Mouse (Mus musculus) midbrain, embryonic 15.5 days (tissue): Measurements from ENCODE around the gene Ccsap. TPM values are rescaled to one million over a fixed set of nuclear protein-coding genes. Genes with fewer than 3 reads are reported as not detected.

ENCODE experiments used
- ATAC-seq: fragments of 200-750 bp; cut with Nextera tagmentation; replicated peaks from 2 replicates; pipeline ENCODE4 v1.8.0; 2017; ENCODE audit warnings: moderate TSS enrichment
- H3K27ac ChIP-seq: fragments of 300-500 bp; sonication (generic); 2 replicates; pipeline ENCODE4 v1.5.1; 2015; ENCODE audit warnings: mild to moderate bottlenecking, inconsistent platforms
- H3K27me3 ChIP-seq: fragments of 300-500 bp; sonication (generic); replicated peaks from 2 replicates; pipeline ENCODE4 v1.6.1; 2015; ENCODE audit warnings: inconsistent platforms
- H3K36me3 ChIP-seq: fragments of 300-500 bp; sonication (generic); replicated peaks from 2 replicates; pipeline ENCODE4 v1.6.1; 2015; ENCODE audit warnings: inconsistent platforms
- H3K4me1 ChIP-seq: fragments of 300-500 bp; sonication (generic); 2 replicates; pipeline ENCODE4 v1.6.1; 2015; ENCODE audit warnings: inconsistent platforms
- H3K4me2 ChIP-seq: fragments of 300-500 bp; sonication (generic); 2 replicates; pipeline ENCODE4 v1.6.1; 2015; ENCODE audit warnings: inconsistent platforms, mild to moderate bottlenecking, moderate library complexity
- H3K4me3 ChIP-seq: fragments of 300-500 bp; sonication (generic); 2 replicates; pipeline ENCODE4 v1.5.1; 2015; ENCODE audit warnings: mild to moderate bottlenecking, inconsistent platforms
- H3K9ac ChIP-seq: fragments of 300-500 bp; sonication (generic); 2 replicates; pipeline ENCODE4 v1.6.1; 2015; ENCODE audit warnings: mild to moderate bottlenecking, inconsistent platforms
- H3K9me3 ChIP-seq: fragments of 300-500 bp; sonication (generic); 2 replicates; pipeline ENCODE4 v1.6.1; 2016; ENCODE audit warnings: inconsistent platforms
- WGBS: fragments of 180-500 bp; shearing (Covaris S2); methylation state at CpG from one replicate; pipeline ENCODE4 v1.1.7; 2015; ENCODE audit warnings: mixed read lengths; 5-methylcytosine and 5-hydroxymethylcytosine counted together
- polyA plus RNA-seq: library from polyadenylated mRNA; unstranded; fragments of >200 nt; fragmentation: Nextera tagmentation; extraction: Ambion mirVana; gene quantifications from 2 replicates; pipeline ENCODE4 v1.2.1, GENCODE M21; 2015

Ccsap gene
- polyA plus RNA-seq, 1 experiment from 2014 or later, result 5.4 TPM

DNA sequence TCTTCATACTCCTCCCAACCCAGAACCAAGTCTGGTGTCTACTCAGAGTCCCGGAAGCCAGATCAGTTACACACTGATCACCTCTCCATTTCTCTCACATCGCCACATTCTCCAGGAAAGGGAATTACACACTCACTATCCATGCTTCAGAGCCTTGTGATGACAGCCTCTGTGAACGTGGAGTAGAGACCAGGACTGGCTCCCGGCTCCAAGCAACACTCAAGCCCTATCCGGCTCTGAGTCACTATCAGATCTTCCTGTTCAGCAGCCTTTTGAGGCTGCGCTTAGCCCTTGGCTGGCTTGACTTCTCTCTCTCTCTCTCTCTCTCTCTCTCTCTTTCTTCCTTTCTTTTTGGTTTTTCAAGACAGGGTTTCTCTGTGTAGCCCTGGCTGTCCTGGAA lies 13.4 kb upstream of the Ccsap start:
- Histone ChIP-seq H3K27me3 (no peaks in the 10 kb centered on the region), H3K4me2 (no peak overlapping the region), H3K36me3 (no peaks in the 10 kb centered on the region), H3K9ac (no peak overlapping the region), H3K4me1 (no peaks in the 10 kb centered on the region), H3K27ac (no peak overlapping the region), H3K9me3 (no peaks in the 10 kb centered on the region), H3K4me3 (no peak overlapping the region)
- ATAC-seq, result no peak
- WGBS, result 85% methylated on average over 6 of the region's 6 CpGs

DNA sequence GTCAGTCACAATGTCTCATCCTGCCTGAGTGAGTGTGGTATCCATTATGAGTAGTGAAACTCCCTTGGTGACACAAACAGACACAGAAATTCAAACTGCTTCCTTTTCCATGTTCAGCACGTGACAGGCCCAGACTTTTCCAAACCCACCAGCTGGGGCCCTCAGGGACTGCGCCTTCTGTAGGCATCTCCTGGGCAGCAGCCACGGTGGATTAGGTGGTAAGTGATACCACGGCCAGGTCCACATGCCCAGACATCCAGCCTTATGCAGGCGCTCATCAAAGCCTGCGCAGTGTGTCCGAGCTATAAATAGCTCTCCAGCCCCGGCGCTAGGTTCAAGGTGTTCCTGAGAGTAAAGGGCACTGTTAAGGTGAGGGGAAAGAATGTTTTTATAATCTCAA lies 12.0 kb upstream of the Ccsap start:
- no peak overlapping the region for H3K4me2 ChIP-seq
- WGBS, result 80% methylated on average over 9 of the region's 9 CpGs
- H3K4me3 ChIP-seq, result no peak overlapping the region
- H3K9ac ChIP-seq, result no peak overlapping the region
- no peaks in the 10 kb centered on the region for H3K27me3 ChIP-seq
- H3K36me3 ChIP-seq, result no peaks in the 10 kb centered on the region
- ATAC-seq, result no peak
- no peak overlapping the region for H3K27ac ChIP-seq
- no peaks in the 10 kb centered on the region for H3K4me1 ChIP-seq
- H3K9me3 ChIP-seq, result no peaks in the 10 kb centered on the region

DNA sequence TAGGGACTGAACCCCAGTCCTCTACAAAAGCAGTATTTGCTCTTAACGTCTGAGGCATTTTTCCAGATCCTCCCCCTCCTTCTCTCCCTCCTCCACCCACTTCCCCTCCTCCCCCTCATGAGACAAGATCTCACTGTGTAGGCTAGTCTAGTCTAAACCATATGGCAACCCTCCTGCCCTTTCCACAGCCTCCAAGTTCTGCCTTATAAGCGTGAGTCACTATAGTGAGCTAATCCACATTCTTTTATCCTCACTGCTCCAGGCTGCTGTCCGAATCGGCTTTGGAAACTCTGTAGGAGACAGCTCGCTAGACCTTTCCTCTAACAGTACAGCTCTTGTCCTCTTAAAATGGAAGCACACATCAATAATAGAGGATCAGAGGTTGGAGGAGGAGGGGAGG lies 7.0 kb upstream of the Ccsap start:
- no peak overlapping the region for H3K27ac ChIP-seq
- H3K36me3 ChIP-seq, result no peaks in the 10 kb centered on the region
- 0 out of 2 replicates have a peak, but pooled peaks cover 4% of the 10 kb centered on the region for H3K27me3 ChIP-seq
- WGBS, result 23% methylated on average over 5 of the region's 5 CpGs
- no peak overlapping the region for H3K9ac ChIP-seq
- H3K4me2 ChIP-seq, result no peak overlapping the region
- no peaks in the 10 kb centered on the region for H3K9me3 ChIP-seq
- H3K4me3 ChIP-seq, result no peak overlapping the region
- peaks cover 4% of the 10 kb centered on the region for H3K4me1 ChIP-seq
- ATAC-seq, result no peak

DNA sequence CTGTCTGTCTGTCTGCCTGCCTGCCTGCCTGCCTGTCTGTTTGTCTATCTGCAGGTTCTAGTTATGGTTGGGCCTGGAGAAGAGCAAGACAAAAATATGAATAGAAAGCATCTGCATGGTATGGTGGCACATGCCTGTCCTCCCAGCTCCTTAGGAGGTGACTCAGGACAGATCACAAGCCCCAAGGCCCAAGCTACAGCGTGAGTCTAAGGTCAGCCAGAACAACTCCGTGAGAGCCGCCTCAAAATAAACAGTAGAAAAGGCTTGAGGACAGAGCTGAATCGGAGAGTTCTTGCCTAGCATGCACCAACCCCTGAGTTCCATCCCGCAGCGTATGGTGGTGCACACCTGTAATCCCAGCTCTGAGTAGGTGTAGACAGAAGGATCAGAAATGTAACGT lies 5.8 kb upstream of the Ccsap start:
- H3K4me2 ChIP-seq, result no peak overlapping the region
- 80% methylated on average over 7 of the region's 7 CpGs for WGBS
- no peaks in the 10 kb centered on the region for H3K36me3 ChIP-seq
- 0 out of 2 replicates have a peak, but pooled peaks cover 4% of the 10 kb centered on the region for H3K27me3 ChIP-seq
- H3K9me3 ChIP-seq, result no peaks in the 10 kb centered on the region
- no peak overlapping the region for H3K9ac ChIP-seq
- peaks cover 4% of the 10 kb centered on the region for H3K4me1 ChIP-seq
- no peak overlapping the region for H3K4me3 ChIP-seq
- ATAC-seq, result no peak
- no peak overlapping the region for H3K27ac ChIP-seq

DNA sequence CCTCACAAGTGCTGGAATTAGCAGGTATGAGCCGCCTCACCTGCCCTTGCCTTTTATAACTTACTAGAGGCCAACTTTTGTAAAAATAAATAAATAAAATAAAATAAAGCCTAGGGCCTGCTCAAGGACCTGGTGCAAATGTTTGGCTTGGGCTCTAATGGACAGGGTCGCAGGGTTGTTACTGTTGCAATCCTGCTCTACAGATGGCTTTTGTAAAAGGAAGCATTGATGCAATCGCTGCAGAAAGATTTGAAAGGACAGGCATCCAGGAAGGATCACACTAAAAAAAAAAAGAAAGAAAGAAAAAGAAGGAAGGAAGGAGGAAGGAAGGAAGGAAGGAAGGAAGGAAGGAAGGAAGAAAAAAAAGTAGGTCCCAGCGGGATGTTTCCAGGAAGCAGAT lies 377 bp upstream of the Ccsap start:
- Histone ChIP-seq H3K36me3 (no peaks in the 10 kb centered on the region), H3K4me3 (peak overlapping the region; percentile 96), H3K4me1 (peaks cover 19% of the 10 kb centered on the region), H3K9ac (no peak overlapping the region), H3K4me2 (peak overlapping the region; percentile 86), H3K27ac (peak overlapping the region; percentile 87; the same call in 1 of the 2 replicates), H3K9me3 (no peaks in the 10 kb centered on the region), H3K27me3 (0 out of 2 replicates have a peak, but pooled peaks cover 4% of the 10 kb centered on the region)
- WGBS, result 77% methylated on average over 4 of the region's 4 CpGs
- ATAC-seq, result no peak

DNA sequence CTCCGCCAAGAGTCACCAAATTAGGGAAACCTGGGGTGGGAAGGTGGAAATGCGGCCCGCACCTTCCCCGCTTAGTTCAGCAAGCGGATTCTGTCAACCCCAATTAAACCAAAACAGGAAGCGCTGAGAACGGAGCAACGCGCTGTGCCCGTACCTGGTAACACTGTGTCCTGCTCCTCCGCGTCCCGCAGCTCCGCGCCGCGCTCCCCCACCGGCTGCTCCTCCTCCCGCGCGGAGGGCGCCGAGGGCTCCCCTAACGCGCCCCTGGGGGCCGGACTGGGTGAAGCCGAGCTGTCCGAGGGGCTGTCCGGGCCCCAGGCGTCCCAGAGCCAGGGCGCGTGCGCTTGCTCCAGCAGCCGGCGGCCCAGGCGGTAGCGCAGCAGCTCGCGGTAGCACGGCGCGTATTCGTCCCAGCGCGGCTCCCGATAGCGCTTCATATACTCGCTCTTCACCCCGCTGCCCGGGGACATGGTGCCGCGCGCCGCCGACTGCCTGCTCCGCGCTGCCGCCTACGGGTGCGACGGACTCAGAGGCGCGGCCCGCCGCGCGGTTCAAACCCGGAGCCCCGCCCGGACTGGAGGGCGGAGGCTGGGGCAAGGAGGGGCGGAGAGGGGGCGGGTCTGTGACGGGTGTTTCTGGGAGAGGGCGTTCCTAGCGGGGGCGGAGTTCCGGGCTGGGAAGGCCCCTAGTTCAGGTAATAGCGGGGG lies 915 bp downstream of the Ccsap start:
- Histone ChIP-seq H3K4me1 (peaks cover 16% of the 10 kb centered on the region), H3K36me3 (no peaks in the 10 kb centered on the region), H3K27ac (peak overlapping the region; percentile 87), H3K4me2 (peak overlapping the region; percentile 86), H3K9ac (peak overlapping the region; percentile 89), H3K27me3 (0 out of 2 replicates have a peak, but pooled peaks cover 4% of the 10 kb centered on the region), H3K4me3 (peak overlapping the region; percentile 96), H3K9me3 (no peaks in the 10 kb centered on the region)
- under 1% methylated on average over 72 of the region's 79 CpGs for WGBS
- peak; percentile 95 for ATAC-seq

DNA sequence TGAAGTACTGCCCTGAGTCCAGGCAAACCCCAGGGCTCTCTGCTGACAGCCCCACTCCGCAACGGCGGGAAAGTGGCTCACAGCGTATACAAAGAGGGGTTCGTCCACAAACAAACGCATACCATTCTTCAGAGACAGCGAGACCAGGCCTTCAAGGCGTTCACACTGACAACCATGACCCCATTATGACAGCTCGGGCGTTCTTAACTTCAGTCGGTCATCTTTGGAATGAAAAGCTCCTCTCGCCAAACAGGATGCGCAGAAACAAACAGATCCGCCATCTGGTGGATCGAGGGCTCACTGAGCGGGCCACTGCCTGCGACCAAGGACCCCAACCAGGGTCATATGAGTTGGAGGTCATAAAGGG lies 1.5 kb downstream of the Ccsap start:
- Histone ChIP-seq H3K4me3 (peak overlapping the region; percentile 96), H3K9me3 (no peaks in the 10 kb centered on the region), H3K4me1 (peaks cover 14% of the 10 kb centered on the region), H3K4me2 (peak overlapping the region; percentile 86), H3K27ac (peak overlapping the region; percentile 87), H3K27me3 (0 out of 2 replicates have a peak, but pooled peaks cover 4% of the 10 kb centered on the region), H3K9ac (peak overlapping the region; percentile 89), H3K36me3 (no peaks in the 10 kb centered on the region)
- ATAC-seq, result peak; percentile 27
- under 1% methylated on average over 17 of the region's 17 CpGs for WGBS

DNA sequence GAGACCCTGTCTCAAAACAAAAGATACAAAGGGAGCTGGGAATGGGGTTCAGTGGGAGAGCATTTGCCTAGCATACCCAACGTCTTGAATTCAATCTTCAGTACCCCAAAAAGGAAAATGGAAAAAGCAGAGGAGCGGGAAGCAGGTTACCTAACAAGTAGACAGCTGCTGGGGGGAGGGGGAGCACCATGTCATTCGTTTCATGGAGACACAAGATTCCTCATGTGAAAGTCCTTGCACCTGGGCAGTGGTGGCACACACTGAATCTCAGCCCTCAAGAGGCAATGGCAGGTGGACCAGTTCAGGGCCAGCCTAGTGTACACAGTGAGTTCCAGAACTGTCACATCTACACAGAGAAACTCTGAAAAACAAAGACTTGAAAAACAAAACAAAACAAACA lies 2.6 kb downstream of the Ccsap start:
- Histone ChIP-seq H3K4me3 (no peak overlapping the region), H3K9ac (no peak overlapping the region), H3K4me2 (no peak overlapping the region), H3K4me1 (peaks cover 14% of the 10 kb centered on the region), H3K27ac (no peak overlapping the region), H3K36me3 (no peaks in the 10 kb centered on the region), H3K27me3 (no peaks in the 10 kb centered on the region), H3K9me3 (no peaks in the 10 kb centered on the region)
- WGBS, result 70% methylated on average over 3 of the region's 3 CpGs
- no peak for ATAC-seq

DNA sequence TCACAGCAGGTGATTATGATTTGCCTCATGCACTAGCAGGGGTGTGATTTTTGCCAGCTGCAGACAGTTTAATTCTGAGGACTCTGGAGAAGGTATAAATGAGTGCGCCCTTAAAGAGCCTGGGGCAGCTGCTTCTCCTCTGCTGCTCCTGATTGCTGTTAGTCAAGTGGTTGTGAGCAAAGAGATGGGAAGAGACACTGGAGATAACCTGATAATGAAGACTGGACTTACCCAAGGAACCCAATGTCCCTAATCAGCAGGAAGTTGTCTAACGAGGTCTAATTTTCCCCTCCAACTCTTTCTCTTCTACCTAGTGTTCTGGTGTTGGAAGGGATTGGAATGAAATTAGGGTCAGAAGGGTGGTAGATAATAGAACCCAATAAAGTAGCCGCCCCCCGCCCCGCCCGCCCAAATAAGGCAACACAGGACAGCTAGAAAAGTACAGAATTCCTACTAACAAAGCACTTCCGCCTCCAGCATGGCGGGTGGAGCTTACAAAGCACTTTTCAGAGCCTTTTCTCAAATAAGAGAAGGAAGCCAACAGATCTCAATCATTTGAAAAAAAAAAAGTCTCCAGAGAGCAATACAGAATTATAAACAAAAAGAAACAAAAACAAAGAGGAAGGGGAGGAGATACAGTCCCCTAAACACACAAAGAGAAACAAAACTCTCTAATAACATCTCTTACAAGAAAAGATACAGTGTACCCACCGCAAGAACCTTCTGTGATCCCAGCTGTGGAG lies 5.1 kb downstream of the Ccsap start:
- Histone ChIP-seq H3K27ac (no peak overlapping the region), H3K4me2 (no peak overlapping the region), H3K4me3 (no peak overlapping the region), H3K9me3 (no peaks in the 10 kb centered on the region), H3K9ac (no peak overlapping the region), H3K36me3 (no peaks in the 10 kb centered on the region), H3K4me1 (peaks cover 14% of the 10 kb centered on the region), H3K27me3 (no peaks in the 10 kb centered on the region)
- 88% methylated on average over 9 of the region's 9 CpGs for WGBS
- ATAC-seq, result no peak

DNA sequence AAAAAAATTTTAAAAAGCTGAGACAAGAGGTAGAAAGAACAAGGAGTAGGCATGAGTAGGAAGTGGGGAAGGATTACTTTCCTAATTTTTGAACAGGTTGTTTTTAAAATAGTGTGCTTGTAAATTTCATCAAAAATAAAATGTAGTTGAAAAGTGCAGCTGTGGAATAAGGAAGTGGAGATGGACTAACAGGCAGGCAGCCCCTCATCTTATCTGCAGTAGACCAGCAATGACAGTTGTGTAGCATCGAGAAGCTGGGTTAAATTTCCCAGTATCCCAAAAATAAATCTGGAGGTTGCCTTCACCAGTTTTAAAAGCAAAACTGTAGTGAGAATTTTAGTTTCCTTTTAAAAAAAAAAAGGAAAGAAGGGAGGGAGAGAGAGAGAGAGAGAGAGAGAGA lies 5.8 kb downstream of the Ccsap start:
- 93% methylated on average over 1 of the region's 1 CpGs for WGBS
- Histone ChIP-seq H3K36me3 (no peaks in the 10 kb centered on the region), H3K9ac (no peak overlapping the region), H3K4me3 (no peak overlapping the region), H3K27me3 (no peaks in the 10 kb centered on the region), H3K4me1 (peaks cover 14% of the 10 kb centered on the region), H3K9me3 (no peaks in the 10 kb centered on the region), H3K4me2 (no peak overlapping the region), H3K27ac (no peak overlapping the region)
- no peak for ATAC-seq

DNA sequence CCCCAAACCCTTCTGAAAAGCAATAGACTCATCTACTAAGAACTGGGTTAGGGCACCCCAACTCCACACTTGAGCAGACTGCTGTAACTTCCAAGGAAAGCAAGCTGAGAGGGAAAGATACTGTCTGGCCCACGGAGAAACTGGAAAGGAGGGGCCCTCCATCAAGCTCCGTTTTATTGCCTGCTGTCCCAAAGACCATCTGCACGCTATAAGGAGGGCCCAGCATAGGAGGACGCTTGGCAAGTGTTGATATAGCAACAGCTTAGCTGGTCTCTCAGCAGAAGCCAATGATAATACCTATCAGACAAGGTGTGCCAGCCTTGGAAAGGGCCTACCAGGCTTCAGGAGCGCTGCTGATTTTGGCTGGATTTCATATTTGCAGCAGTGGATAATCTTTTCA lies 8.4 kb downstream of the Ccsap start:
- no peak for ATAC-seq
- H3K27me3 ChIP-seq, result no peaks in the 10 kb centered on the region
- no peaks in the 10 kb centered on the region for H3K9me3 ChIP-seq
- H3K4me3 ChIP-seq, result no peak overlapping the region
- no peak overlapping the region for H3K4me2 ChIP-seq
- H3K27ac ChIP-seq, result no peak overlapping the region
- H3K9ac ChIP-seq, result no peak overlapping the region
- no peaks in the 10 kb centered on the region for H3K36me3 ChIP-seq
- no peaks in the 10 kb centered on the region for H3K4me1 ChIP-seq
- WGBS, result 68% methylated on average over 5 of the region's 5 CpGs

DNA sequence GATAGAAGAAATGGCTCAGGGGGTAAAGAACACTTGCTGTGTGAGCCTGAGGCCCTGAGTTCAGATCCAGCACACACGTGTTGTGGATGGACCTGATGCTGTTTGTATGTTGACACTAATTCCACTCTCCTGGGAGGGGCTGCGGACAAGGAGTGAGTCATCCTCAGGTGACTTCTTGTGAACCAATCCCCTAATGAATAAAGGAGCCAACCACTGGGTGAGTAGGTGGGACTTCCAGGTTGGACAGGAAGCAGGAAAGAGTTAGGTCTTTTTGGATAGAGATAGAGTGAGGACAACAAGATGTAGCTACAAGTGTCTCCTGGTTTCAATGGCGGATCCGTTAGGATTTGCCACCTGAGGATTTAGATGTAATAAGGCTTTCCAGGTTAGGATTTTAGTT lies 10.7 kb downstream of the Ccsap start:
- no peak overlapping the region for H3K4me2 ChIP-seq
- no peak for ATAC-seq

DNA sequence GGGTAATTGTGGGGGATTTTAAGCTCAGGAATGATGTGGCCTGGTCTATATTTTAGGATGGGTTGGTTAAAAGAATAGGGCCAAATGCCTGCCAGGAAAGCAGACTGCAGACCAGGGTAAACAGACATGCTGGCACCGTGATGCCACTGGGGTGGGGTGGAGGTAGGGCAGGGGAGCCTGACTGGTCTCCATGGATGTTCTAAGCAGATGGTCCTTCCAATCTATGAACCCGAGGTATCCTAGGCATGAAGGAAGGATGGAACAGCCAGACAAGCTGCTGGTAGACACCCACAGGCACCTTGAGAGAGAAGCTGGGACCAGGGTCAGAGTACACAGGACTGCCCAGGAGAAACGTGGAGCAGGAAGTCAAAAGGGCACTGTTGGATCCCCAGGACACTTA lies 12.5 kb downstream of the Ccsap start:
- H3K9ac ChIP-seq, result no peak overlapping the region
- H3K27me3 ChIP-seq, result no peaks in the 10 kb centered on the region
- H3K4me2 ChIP-seq, result no peak overlapping the region
- no peaks in the 10 kb centered on the region for H3K9me3 ChIP-seq
- H3K36me3 ChIP-seq, result no peaks in the 10 kb centered on the region
- H3K4me3 ChIP-seq, result no peak overlapping the region
- ATAC-seq, result no peak
- no peak overlapping the region for H3K27ac ChIP-seq
- 70% methylated on average over 3 of the region's 3 CpGs for WGBS
- H3K4me1 ChIP-seq, result no peaks in the 10 kb centered on the region

More for the DNA sequence above, 10.7 kb downstream of the Ccsap start:
- WGBS, result 90% methylated on average over 4 of the region's 4 CpGs
- Histone ChIP-seq H3K27ac (no peak overlapping the region), H3K9me3 (no peaks in the 10 kb centered on the region), H3K9ac (no peak overlapping the region), H3K4me1 (no peaks in the 10 kb centered on the region), H3K27me3 (no peaks in the 10 kb centered on the region), H3K4me3 (no peak overlapping the region), H3K36me3 (no peaks in the 10 kb centered on the region)
